Mouse (Mus musculus) MEL (cell line): Measurements from ENCODE around the gene Gm20388.

ENCODE experiments used
- CTCF ChIP-seq, 3 experiments: IDR thresholded peaks in 2 of 3; conservative IDR thresholded peaks in 1 of 3; 2 replicates each; pipeline ENCODE4 v1.5.1; 2011 to 2012; ENCODE audit warnings: low read length in 3 of 3, low read depth in 2 of 3, mild to moderate bottlenecking in 2 of 3, improper control_type of control experiment in 1 of 3, inconsistent platforms in 1 of 3, mixed read lengths in 1 of 3, moderate library complexity in 1 of 3; ENCODE audit not compliant: control insufficient read depth in 1 of 3, insufficient read depth in 1 of 3, poor library complexity in 1 of 3, severe bottlenecking in 1 of 3
- EP300 ChIP-seq, 2 experiments: IDR thresholded peaks; 2 replicates each; pipeline ENCODE4 v1.6.1; 2011; ENCODE audit warnings: improper control_type of control experiment in 2 of 2, low read length in 2 of 2, low read depth in 1 of 2, mild to moderate bottlenecking in 1 of 2
- ETS1 ChIP-seq: IDR thresholded peaks from 2 replicates; pipeline ENCODE4 v1.6.1; 2012; ENCODE audit warnings: low read depth, mild to moderate bottlenecking, inconsistent platforms, low read length, improper control_type of control experiment, moderate library complexity
- GATA1 ChIP-seq: IDR thresholded peaks from 2 replicates; pipeline ENCODE4 v1.6.1; 2011; ENCODE audit warnings: low read depth, low read length, improper control_type of control experiment
- HCFC1 ChIP-seq: IDR thresholded peaks from 2 replicates; pipeline ENCODE4 v1.6.1; 2012; ENCODE audit warnings: low read depth, mild to moderate bottlenecking, inconsistent platforms, low read length, improper control_type of control experiment, moderate library complexity
- MAFK ChIP-seq: IDR thresholded peaks from 2 replicates; pipeline ENCODE4 v1.6.1; 2011; ENCODE audit warnings: low read depth, mild to moderate bottlenecking, low read length, improper control_type of control experiment, borderline replicate concordance
- POLR2A ChIP-seq, 2 experiments: IDR thresholded peaks; 2 replicates each; pipeline ENCODE4 v1.6.1; 2011 to 2012; ENCODE audit warnings: low read length in 2 of 2, mild to moderate bottlenecking in 2 of 2, control low read depth in 1 of 2, improper control_type of control experiment in 1 of 2, low read depth in 1 of 2, moderate library complexity in 1 of 2; ENCODE audit not compliant: control insufficient read depth in 1 of 2, insufficient read depth in 1 of 2, poor library complexity in 1 of 2
- POLR2AphosphoS2 ChIP-seq: IDR thresholded peaks from 2 replicates; pipeline ENCODE4 v1.6.1; 2011; ENCODE audit warnings: low read length, improper control_type of control experiment
- RCOR1 ChIP-seq: IDR thresholded peaks from 2 replicates; pipeline ENCODE4 v1.6.1; 2012; ENCODE audit warnings: low read depth, mild to moderate bottlenecking, inconsistent platforms, low read length, improper control_type of control experiment
- SIN3A ChIP-seq: IDR thresholded peaks from 2 replicates; pipeline ENCODE4 v1.6.1; 2012; ENCODE audit warnings: low read length, improper control_type of control experiment, inconsistent platforms
- SMC3 ChIP-seq: IDR thresholded peaks from 2 replicates; pipeline ENCODE4 v1.6.1; 2011; ENCODE audit warnings: low read depth, low read length, improper control_type of control experiment
- USF1 ChIP-seq: IDR thresholded peaks from 2 replicates; pipeline ENCODE4 v1.6.1; 2014; ENCODE audit warnings: low read depth, mild to moderate bottlenecking, inconsistent platforms, low read length, improper control_type of control experiment, moderate library complexity
- ZC3H11A ChIP-seq: IDR thresholded peaks from 2 replicates; pipeline ENCODE4 v1.6.1; 2012; ENCODE audit warnings: low read depth, mild to moderate bottlenecking, inconsistent platforms, low read length, improper control_type of control experiment
- ZNF384 ChIP-seq: IDR thresholded peaks from 2 replicates; pipeline ENCODE4 v1.6.1; 2012; ENCODE audit warnings: low read depth, mild to moderate bottlenecking, inconsistent platforms, low read length, improper control_type of control experiment

DNA sequence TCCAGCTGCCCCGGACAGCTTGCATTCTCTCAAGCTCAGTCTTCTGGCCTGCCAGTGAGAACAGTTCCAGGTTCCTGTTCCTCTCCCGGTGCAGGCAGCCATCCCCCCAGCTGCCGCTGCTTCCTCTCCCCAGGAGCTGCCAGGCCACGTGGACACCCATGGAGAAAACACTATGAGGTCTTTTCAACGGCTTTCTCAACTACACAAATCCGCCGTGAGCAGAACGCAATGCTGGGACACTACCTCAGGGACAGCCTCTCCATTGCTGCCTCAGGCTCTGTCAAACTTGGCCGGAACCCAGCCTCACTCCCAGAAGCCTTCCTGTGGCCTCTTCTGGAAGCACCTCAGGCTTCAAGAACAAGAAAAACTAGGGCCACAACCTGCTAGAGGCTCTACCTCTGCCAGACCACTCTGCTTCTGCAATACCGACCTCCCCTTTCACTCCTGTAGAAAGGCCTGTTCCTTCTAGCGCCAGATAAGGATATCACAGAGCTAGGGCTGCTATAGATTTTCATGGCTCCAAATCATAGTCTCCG, 2852.2 kb downstream of the Gm20388 start:
- TF ChIP-seq POLR2A (IDR thresholded peaks at IDR 0.05; ENCODE audit: control insufficient read depth in 1 of 2, insufficient read depth in 1 of 2, low read depth in 1 of 2, low read length in 2 of 2, poor library complexity in 1 of 2), result peak; percentile 45 to 71; a peak in 3 of 4 replicates
- no peak for TF ChIP-seq CTCF (IDR thresholded peaks at IDR 0.05 in 2 of 3, conservative IDR thresholded peaks at IDR 0.05 in 1 of 3; ENCODE audit: control insufficient read depth in 1 of 3, insufficient read depth in 1 of 3, low read depth in 2 of 3, low read length in 3 of 3, poor library complexity in 1 of 3, severe bottlenecking in 1 of 3)
- peak; percentile 92 for TF ChIP-seq POLR2AphosphoS2
- TF ChIP-seq GATA1, result peak; percentile 76
- TF ChIP-seq USF1, result peak; percentile 85
- peak; percentile 5; the same call in 1 of the 2 replicates for TF ChIP-seq ETS1
- TF ChIP-seq HCFC1, result no peak
- TF ChIP-seq EP300 (IDR thresholded peaks at IDR 0.05; ENCODE audit: low read depth in 1 of 2, low read length in 2 of 2), result no peak; a peak in 1 of 4 replicates
- TF ChIP-seq SMC3, result peak; percentile 8; the same call in 1 of the 2 replicates
- TF ChIP-seq ZC3H11A, result no peak
- peak; percentile 65 for TF ChIP-seq RCOR1
- TF ChIP-seq SIN3A, result peak; percentile 69
- no peak for TF ChIP-seq ZNF384
- TF ChIP-seq MAFK, result no peak
